Mouse (Mus musculus) adrenal gland, postnatal 25 days (tissue): ENCODE data around the gene Rassf3. TPM values are rescaled to one million over a fixed set of nuclear protein-coding genes. Genes with fewer than 3 reads are reported as not detected.

Experiments used
- DNase-seq: peaks from one replicate; pipeline ENCODE4 v3.0.0; 2021; ENCODE audit warnings: mixed read lengths
- total RNA-seq: library from RNA; stranded (reverse); gene quantifications from 2 replicates; pipeline ENCODE4 v1.2.3, GENCODE M21; 2021

Gene Rassf3
- total RNA-seq, 1 experiment from 2014 or later: 36.8 TPM

DNA sequence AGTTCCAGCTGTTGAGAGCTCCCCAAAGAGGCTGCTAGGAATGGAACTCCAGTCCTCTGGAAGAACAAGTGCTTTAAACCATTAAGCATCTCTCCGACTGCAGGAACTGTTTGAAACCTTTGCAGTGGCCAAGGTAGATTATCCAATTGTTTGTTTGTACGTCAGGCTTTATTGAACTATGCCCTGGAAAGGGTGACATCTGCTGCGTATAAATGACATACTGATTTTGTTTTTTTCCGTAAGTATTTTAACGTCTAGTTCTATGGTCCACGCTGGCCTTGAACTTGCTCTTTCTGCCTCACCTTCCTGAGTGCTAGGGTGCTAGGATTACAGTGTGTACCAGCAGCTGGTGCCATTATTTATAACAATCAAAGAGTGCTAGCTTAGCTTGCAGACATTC is 13.8 kb upstream of the Rassf3 start:
- no peak for DNase-seq

GRCm38 (mm10) chr10:121488623-121489299 is 12.6 kb upstream of the Rassf3 start:
- DNase-seq: no peak

DNA sequence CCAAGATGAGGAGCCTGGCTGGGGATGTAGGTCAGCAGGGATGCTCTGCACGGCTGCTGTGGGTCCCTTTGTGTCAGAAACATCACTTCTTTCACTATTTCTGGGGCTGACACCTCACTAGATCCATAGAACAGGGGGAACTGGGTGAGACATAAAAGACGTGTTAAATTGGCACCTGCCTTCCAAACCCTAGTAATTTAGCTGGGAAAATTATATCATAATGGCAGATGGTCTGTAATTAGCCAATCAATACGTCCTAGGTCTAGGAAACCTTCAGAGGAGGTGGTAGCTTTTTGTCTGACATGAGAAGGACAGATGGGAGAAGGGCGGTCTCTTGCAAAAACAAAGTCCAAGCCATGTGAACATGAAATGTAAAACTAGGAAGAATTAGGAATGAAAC is 11.6 kb upstream of the Rassf3 start:
- no peak for DNase-seq

- DNase-seq: no peak
Measured at GRCm38 (mm10) chr10:121486350-121486749, 10.2 kb upstream of the Rassf3 start.

DNA sequence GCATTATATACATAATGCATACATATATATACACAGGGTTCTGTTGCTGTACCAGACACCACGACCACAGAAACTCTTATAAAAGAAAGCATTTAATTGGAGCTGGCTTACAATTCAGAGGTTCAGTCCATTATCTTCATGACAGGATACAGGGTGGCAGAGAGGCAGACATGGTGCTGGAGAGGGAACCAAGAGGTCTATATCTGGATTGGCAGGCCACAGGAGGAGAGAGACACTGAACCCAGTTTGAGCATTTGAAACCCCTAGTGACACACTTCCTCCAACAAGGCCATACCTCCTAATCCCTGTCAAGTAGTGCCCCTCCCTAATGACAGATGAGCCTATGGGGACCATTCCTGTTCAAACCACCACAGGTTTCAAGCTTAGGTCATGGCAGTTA is 7.2 kb upstream of the Rassf3 start:
- DNase-seq: no peak

DNA sequence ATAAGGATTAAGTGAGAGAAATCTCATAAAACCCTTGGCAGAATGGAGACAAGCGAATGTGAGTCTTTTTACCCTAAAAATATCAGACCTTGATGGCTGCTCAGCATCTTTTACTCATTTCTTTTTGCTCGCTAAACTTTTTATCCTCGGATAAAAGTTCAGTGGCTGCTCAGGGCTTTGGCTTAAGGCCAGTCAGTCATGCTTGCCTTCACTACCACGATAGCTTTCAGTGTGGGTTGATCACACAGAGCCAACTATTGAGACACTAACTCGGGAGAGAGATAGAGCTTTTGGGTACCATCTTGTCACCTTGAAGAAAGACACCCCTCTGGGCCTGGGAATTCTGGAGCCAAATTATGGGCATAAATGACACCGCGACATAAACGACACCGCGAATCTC is 5.0 kb upstream of the Rassf3 start:
- no peak for DNase-seq

DNA sequence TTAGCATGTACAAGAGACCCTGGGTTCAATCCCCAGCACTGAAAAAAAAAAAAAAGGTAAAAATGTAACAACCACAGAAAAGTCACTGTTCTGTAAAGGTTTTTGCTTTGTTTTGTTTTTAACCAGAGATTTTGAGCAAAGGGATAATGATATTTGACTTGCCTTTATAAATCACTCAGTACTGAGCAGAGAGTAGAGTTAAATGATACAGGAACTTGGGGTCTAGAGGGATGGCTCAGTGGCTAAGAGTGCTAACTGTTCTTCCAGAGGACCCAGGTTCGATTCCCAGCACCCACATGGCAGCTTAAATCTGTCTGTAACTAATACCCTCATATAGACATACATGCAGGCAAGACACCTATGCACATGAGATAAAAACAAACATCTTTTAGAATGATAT is 3.8 kb upstream of the Rassf3 start:
- no peak for DNase-seq

DNA sequence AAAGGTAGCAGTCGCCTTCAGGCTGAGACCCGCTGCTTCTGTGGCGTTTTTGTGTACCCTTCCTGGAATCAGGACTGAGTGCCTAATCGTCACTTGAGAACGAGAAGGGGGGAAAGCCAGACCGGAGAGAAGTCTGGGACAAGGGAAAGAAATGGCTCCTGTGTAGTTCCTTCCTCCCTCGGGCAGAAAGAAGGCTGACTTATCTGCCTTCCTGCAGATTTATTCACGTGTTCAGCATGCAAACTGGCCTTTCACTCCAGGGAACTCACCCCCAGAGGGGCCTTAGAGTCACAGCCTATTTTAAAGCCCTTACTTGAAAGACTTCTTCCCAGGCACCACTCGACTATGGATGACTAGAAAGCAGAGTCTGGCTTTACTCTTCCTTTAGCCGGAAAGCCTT is 1.3 kb upstream of the Rassf3 start:
- DNase-seq: no peak

- DNase-seq: no peak
Measured at GRCm38 (mm10) chr10:121476968-121477337, 806 bp upstream of the Rassf3 start.

DNA sequence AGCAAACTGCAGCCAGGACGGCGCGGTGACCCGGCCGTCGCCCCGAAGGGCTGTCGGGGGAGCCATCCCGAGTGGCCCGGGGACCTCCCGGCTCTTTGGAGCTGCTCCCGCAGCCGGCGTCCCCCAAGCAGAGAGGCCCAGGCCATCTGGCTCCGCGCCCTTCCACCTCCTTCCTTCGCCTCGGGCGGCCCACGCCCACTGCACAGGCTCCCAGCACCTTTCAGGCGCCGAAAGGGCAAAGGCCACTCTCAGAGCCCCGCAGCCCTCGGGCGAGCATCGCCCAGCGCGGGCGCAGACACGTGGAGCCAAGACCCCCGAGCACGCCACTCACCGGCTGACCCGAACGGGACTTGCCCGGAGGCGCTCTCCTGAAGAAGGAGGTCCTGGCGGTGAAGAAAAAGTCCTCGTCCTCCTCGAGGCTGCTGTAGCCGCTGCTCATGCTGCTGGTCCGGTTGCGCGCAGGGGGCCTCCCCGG is 438 bp downstream of the Rassf3 start:
- DNase-seq: peak; percentile 62

DNA sequence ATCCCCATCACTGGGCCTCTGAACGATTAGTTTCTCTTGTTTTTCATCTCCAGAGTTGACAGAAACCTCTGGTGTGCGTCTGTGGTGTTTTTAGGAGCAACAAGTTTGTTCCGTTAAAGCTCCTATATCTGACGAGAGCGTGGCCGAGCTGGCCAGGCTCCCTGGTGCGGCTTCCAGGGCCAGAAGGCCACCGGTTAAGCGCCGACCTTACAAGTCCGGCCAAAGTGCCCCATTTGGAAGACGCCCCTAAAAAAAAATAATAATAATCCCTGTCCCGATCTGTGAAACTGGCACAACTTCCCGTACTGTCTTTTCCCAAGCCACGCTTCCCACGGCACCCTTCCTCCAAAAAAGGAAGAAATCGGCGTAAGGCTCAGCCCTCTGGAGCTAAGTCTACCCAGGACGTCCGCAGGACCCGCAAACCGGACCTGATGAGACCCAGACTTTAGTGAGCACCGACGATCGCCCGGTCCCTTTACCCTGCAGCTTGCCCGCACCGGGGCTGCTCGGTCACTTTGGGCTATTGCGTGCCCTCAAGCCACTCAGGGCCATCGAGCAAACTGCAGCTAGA is 961 bp downstream of the Rassf3 start:
- peak; percentile 32 for DNase-seq

GRCm38 (mm10) chr10:121474288-121474687 is 1.9 kb downstream of the Rassf3 start:
- no peak for DNase-seq

DNA sequence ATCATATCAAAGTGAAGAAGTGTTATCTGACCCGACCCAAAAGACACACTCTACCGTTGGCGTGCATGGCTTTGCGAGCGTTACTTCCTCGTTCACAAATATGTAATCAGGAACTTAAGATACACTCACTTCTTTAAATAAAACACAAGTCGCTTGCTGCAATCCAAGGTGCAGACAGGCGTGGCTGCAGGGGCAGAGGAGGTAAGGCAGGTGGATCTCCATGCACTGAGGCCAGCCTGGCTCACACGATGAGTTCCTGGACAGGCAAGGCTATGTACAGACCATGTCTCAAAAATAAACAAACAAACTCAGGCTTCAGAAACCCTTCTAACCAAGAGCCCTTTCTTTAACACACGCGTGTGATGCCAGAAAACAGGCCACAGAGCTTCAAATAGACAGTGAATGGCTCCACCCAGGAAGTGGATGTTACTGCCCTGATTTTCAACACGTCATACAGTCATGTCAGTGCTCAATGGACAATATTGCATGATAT is 2.4 kb downstream of the Rassf3 start:
- DNase-seq: no peak

- DNase-seq: no peak
Measured at GRCm38 (mm10) chr10:121472593-121473217, 3.4 kb downstream of the Rassf3 start.

GRCm38 (mm10) chr10:121471570-121472197 is 4.5 kb downstream of the Rassf3 start:
- DNase-seq: peak; percentile 23

- no peak for DNase-seq
Measured at GRCm38 (mm10) chr10:121469625-121470024, 6.5 kb downstream of the Rassf3 start.

DNA sequence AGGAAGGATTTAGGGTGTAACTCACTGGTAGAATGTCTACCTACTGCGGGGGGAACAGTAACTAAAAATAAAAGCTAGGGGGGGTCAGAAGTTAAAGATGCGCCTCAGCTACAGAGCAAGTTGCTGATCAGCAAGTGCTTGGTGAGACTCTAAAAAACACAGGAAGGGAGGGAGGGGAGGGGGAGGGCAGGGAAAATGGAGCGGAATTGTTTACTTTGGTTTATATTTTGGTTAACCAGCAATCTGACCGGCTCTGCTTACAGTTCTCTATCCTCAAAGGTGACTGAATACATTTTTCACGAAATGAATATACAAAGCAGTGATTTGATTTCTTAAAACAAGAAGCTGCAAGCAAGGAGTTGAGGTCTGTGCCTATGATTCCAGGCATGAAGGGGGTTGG is 7.2 kb downstream of the Rassf3 start:
- no peak for DNase-seq

DNA sequence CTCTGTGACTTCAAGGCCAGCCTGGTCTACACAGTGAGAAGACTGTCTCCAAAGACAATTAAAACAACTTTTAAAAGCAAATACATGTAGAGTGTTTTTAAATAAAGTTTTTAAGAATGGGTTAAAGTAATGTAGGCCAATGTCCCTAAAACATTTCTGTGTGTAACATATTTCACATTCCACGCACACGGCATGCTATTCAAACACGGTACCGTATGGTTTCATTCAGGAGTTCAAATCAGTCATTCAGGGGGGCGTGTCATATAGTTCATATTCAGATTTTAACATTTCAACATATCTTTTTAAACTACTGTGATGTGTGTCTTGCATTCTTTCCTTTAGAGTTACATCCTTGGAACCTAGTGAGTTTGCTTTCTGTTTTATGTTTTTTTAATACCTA is 7.9 kb downstream of the Rassf3 start:
- DNase-seq: no peak

GRCm38 (mm10) chr10:121467792-121468191 is 8.4 kb downstream of the Rassf3 start:
- no peak for DNase-seq

- no peak for DNase-seq
Measured at GRCm38 (mm10) chr10:121467016-121467415, 9.1 kb downstream of the Rassf3 start.

DNA sequence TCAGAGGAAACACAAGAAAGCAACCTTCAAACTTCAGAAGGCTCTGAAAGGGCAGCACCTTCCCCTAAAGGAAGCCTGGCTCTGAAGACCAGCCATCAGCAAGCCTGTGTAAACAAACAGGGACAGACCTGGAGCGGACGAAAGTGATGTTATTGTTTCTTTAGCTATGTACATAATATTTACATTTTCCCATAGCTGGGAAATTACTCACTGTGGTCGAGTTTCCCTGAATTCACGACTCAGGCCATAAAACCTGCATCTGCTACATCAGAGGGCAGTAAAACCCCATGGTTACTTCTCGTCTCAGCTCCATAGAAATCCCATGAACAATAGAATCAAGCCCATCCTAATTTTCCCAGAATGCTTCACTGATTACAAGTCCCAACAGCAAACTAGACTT is 11.1 kb downstream of the Rassf3 start:
- DNase-seq: no peak

- DNase-seq: no peak
Measured at GRCm38 (mm10) chr10:121462162-121462881, 13.8 kb downstream of the Rassf3 start.
